Mouse (Mus musculus) liver, postnatal 0 days (tissue): ENCODE measurements around the gene Lrmp.

Experiments used
- CTCF ChIP-seq: sonication (generic); IDR thresholded peaks from 2 replicates; pipeline ENCODE4 v1.5.1; 2016; ENCODE audit warnings: antibody characterized with exemption, low read depth
- EP300 ChIP-seq: IDR thresholded peaks from 2 replicates; pipeline ENCODE4 v1.6.1; 2016; ENCODE audit warnings: antibody characterized with exemption, low read depth, mild to moderate bottlenecking

- TF ChIP-seq CTCF: no peak
- no peak for TF ChIP-seq EP300
These were observed 33.6 kb downstream of the Lrmp start for GRCm38 (mm10) chr6:145149054-145149453.
